Mouse (Mus musculus): ENCODE data around the gene Ccdc114. TPM values are rescaled to one million over a fixed set of nuclear protein-coding genes. Genes with fewer than 3 reads are reported as not detected.
A peak's percentile ranks its signal among the peaks of the same experiment; 100 is the strongest.
"Not testable (repeated sequence)": the region's sequence is repeated elsewhere in the genome, so short reads cannot be mapped to it uniquely, and the experiment has no call there.

The Ccdc114 gene
- 1 to 10 TPM; 1.9 to 2.4 TPM for total RNA-seq (2021)

DNA sequence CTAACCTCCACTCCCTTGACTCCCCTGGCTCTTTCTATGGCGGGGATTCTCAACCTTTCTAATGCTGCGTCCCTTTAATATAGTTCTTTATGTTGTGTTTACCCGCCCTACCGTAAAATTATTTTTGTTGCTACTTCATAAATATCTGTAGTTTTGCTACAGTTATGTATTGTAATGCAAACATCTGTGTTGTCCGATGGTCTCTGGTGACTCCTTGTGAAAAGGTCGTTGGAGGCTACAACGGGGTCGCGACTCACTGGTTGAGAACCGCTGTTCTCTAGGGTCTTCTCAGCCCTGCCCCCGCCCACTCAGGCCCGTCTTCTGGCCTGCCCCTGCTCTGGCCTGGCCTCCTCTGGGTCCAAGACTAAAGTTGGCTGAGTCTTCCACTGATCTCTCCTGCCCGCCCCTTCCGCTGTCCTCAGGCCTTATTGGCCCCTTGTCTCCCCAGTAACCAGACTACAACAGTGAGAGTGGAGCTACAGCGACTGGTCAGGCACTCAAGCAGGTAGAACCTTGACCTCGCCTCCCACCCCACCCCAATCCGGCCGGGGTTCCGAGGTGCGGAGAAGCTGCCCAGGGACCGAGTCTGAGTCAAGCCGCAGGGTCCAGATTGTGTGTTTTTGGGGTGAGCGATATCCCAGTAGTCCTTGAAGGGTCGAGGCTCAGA, at the start of gene Ccdc114:
Gene Ccdc114 (plus strand): TSS at position 311 of the 667 bp plus-strand sequence.
- intact Hi-C loops (cut with DNase I) = no loop called here
- peak; percentile 50 for DNase-seq

DNA sequence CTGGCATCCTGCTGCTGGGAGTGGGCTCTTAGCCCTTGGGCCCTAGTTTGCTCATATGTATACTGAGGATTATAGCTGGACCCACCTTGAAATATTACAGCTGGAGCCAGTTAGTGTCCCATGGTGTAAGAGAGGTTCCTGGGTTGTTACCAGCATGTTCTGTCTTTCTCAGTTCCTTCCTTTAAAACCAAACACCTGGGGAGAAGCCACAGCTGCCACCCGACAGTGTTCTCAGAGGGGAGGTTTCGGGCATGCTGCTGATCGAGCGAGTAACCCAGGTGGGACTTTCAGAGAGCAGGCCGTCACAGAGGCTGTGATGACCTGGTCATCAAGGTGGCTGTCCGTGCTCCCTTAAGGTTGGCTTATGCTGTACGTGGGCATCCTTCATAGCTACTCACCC, 47.0 kb upstream of the Ccdc114 start:
- no peak for DNase-seq
- intact Hi-C loops (cut with DNase I) = no loop called here

DNA sequence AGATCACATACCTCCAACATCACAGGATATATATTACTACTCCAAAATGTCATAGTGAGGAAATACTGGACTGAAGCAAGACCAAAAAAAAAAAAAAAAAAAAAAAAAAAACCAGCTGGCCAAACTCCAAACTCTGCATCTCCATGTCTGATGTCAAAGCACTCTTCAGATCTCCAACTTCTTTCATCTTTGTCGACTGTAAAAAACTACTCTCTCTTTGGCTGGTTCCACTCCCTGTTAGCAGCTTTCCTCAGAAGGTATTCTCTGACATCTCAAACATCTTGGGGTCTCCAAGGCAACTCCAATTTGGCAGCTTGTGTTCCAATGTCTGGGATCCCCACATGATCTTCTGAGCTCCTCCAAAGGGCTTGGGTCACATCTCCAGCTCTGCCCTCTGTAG, 45.6 kb upstream of the Ccdc114 start, which contains the start of gene Grin2d:
Gene Grin2d (minus strand): TSS at position 101 of the 400 bp plus-strand sequence.
- intact Hi-C loops (cut with DNase I); DNase-seq: not testable (repeated sequence)

DNA sequence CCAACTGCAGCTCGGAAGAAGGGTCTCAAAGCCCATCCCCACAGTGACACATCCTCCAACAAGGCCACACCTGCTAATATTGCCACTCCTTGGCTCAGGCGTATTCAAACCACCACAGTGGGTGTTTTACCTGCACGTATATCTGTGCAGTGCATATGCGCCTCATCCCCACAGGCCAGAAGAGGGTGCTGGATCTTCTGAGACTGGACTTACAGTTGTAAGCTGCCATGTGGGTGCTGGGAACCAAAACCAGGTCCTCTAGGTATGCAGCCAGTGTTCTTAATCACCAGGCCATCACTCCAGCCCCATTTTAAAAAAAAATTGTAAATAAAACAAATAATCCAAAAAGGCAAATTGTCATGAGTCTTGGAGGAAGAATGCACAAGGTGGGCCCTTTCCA, 43.3 kb upstream of the Ccdc114 start:
- intact Hi-C loops (cut with DNase I) = no loop called here
- DNase-seq = no peak

DNA sequence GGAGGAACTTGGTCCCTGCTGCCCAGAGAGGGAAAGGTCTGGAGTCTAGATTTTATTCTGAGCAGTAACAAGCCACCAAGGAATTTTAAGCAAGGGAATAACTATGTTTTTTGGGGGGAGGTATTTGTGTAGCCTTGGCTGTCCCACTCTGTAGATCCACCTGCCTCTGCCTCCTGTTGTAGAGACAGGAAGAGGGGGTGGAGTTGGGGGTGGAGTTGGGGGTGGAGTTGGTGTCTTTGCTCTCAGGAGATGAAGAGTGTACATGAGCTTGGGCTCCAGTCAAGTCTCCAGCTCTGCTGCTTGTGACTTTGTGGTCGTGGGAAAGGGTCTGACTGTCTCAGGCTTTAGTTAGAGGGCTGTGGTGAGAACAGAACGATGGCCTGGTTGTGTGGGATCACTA, 42.9 kb upstream of the Ccdc114 start:
- intact Hi-C loops (cut with DNase I) = no loop called here
- no peak for DNase-seq

DNA sequence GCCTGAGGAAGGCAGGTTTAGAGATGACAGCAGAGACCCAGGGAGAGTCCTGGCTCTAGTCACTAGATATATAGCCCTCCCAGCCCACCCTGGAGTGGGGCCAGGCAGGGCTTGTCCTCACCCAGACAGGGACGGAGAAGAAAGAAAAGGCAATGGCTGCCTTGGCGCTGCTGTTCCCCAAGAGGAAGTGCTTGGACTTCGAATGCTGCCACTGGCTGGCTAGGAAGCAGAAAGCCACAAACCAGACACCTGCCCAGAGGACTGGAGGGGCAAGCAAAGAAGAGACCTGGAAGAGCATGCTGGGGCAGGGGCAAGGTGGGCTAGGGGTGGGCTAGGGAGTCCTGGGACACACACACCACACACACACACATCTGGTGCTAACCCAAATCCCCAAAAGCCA, 36.6 kb upstream of the Ccdc114 start:
- intact Hi-C loops (cut with DNase I) = no loop called here
- no peak for DNase-seq

DNA sequence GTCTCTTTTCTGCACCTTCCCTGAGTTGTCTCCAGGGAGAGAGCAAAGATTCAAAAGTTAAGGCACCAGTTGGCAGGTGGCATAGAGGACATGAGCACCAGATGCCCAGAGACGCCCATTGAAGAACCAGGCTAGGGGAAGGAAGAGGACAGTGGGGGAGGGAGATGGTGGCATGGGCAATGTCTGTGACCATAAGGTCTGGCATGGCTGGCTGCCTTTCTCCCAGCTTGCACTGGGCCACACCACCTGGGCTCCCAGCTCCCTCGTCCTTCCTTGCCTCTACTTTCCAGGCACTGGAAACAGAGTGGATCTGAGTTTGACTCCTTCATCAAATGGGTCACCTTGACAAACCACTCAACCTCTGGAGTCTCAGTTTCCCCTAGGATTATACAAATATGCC, 31.2 kb upstream of the Ccdc114 start:
- intact Hi-C loops (cut with DNase I) = no loop called here
- peak; percentile 33 for DNase-seq

DNA sequence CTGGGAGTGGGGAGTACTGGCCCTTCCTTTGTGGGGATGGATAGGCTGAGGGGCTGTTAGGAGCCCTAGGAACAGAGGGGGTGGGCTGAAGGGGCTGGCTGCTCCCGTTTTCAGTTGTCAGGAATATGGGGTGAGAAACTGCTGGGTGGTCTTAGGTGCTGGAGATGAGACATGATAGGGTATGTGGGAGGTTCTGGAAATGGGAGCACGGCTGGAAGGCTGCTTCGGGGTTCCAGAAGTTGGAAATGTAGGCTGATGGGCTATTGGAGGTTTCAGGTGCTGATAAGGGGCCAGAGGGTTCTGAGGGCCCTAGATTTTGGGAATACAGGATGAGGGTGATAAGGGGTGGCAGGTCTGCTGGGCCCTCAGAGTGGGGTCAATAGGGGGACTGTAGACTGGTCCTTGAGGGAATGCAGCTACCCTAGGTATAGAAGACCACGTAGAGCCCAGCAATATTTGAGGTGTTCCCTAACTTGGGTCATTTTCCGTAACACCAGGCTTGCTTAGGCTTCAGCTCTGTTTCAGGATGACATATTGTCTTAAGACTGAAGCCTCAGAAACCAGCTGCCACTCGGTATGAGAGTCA, 27.8 kb upstream of the Ccdc114 start:
- DNase-seq = no peak
- intact Hi-C loops (cut with DNase I) = no loop called here

DNA sequence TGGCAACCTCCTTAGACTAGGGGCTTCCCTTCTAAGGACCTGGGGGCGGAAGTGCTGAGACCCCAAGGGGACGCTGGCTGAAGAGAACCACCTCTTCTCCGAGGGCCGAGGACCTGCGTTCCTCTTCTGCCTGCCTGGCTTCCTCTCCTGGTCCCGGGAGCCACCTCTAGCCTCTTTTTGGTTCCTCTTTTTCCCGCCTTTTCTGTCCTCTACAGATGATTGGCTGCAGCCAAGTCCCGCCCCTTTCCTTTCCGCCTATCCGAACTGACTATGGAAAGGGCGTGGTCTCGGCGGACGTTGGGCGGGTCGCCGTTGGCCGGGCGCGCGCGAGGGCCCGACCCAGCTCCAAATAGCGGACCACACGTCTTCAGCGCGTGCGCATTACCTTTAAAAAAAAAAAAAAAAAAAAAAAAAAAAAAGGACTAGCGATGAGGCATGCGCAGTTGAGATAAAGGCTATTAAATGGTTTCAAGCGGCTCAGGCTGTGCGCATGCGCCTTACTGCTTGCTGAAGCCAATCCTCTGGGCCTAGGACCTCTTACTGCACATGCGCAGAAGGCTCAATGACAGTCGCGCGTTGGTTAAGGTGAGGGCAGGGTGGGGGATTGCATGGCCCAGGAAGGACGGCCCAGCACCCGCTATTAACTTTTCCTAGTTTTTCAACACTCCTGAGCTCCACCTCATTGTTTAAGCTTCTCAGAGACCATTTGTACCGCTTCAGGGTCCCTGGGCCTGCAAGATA, 27.2 kb upstream of the Ccdc114 start, which contains the start of the genes Syngr4 and Tmem143:
Gene Syngr4 (minus strand): TSS at position 198 of the 741 bp plus-strand sequence.
Gene Tmem143 (plus strand): TSS at position 425 of the 741 bp plus-strand sequence.
- intact Hi-C loops (cut with DNase I) = no loop called here
- peak; percentile 98 for DNase-seq

DNA sequence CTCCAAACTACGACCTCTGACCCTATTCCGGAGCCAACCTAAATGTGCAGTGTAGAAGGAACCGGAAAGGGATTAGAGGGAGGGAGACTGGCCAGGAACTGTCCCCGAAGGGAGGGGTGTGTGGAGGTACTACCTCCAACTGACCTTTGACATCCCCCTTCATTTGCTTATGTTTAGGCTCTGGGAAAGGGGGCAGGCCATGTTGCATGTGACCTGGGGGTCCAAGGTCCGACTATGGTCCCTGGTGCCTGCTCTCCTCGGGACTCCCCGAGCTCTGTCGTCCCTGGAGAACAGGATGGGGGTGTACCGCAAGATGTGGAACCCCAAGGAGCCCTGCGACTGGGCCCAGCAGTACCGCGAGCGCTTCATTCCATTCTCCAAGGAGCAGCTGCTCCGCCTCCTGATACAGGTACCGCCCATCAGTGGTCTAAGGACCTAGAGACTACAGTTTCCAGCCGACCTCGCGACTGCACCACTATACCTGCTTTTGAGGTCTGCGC, 26.6 kb upstream of the Ccdc114 start:
- peak; percentile 38 for DNase-seq
- intact Hi-C loops (cut with DNase I) = no loop called here

DNA sequence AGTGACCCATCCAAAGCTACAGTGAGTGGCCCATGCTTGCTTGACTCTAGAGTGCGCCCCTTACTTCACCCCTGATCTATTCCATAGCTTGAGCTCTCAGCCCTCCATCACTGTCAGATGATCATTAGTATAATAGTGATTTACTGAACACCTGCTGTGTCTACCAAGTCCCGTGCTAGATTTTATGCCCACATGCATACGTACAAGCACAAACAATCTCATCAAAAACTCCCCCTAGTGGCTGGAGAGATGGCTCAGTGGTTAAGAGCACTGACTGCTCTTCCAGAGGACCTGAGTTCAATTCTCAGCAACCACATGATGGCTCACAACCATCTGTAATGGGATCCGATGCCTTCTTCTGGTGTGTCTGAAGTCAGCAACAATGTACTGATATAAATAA, 25.7 kb upstream of the Ccdc114 start:
- intact Hi-C loops (cut with DNase I); DNase-seq: not testable (repeated sequence)

DNA sequence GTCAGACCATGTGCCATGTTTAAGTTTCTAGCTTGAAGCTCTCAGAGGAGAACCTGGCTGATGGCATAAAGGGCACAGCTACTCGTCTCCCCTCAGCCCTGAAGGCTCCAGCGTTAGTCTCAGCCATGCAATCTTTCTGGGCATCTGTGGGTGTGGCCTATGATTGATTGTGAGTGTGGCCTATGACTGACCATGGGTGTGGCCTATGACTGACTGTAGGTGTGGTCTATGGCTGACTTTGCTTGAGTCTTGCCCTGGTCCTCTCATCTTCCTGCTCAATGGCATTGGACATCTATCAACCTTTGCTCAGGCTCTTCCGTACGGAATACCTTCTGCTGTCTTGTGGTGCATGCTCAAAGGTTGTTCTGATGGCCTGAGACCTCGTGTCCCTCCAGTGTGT, 22.3 kb upstream of the Ccdc114 start:
- DNase-seq = no peak
- intact Hi-C loops (cut with DNase I) = no loop called here

DNA sequence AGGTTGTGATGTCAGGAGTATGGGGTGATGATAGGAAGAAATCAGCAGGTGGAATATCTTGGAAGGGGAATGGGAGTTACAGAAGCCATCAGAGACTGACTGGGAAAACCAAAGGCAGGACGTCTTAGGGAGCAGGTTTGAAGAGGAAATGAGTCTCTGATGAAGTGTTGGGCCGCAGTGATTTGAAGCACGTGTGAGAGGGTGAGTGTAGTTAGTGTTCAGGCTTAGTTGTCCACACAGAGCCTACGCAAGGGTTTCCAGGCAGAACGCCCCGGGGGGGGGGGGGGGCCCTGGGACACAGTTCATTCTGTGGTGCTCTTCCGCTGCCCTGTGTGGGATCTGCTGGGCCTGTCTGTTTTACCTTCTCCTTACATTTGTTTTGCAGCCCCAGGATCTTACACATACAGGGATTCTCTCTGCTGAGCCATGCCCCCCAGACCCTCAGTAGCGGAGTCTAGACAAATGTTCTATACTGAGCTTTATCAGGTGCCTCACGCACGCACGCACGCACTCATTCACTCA, 21.3 kb upstream of the Ccdc114 start:
- intact Hi-C loops (cut with DNase I) = no loop called here
- DNase-seq = no peak

DNA sequence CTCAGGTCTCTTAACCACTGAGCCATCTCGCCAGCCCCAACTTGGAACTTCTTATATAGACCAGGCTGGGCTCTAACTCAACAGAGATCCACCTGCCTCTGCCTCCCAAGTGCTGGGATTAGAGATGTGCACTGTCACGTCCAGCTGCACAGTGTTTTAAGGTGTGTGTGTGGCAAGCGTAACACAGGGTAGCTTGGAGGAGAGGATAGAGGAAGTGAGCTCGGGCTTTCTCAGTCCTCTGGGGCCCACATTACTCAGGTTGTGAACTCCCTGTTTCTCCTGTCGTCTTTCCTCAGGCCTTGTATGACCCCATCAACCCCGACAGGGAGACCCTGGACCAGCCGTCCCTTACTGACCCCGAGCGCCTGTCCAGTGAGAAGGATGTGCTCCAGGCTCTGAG, 17.2 kb upstream of the Ccdc114 start:
- intact Hi-C loops (cut with DNase I) = no loop called here
- DNase-seq = no peak

DNA sequence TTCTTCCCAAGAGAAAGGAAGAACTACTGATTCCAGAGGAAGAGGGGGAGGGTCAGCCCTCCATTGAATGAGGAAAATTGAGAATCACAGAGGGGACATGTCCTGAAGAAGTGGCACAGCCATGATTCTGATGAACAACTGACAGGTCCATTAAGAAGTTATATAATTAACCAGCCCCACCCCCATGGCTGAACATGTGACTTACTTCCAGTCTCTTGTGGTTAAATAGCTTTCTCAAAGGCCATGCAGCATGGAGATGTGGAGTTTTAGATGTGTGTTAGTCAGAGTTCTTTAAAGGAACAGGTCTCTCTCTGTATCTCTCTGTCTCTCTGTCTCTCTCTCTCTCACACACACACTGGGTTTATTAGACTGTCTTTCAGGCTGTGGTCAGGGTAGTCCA, 15.5 kb upstream of the Ccdc114 start:
- intact Hi-C loops (cut with DNase I) = no loop called here
- DNase-seq = no peak

DNA sequence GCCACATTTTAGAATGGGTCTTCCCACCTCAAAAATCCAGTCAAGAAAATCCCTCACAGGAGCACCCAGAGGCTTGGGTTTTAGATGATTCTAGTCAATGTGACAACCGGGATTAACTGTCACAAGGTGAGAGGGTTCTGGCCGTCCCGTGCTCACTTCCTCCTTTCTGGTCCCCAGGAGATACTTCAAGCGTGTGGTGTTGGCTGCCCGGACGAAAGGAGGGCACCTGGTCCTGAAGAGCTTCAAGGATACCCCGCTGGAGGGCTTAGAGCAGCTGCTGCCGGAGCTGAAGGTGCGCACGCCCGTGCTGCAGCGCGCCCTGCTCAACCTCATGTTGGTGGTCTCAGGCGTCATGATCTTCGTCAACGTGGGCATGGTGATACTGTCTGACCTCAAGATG, 14.7 kb upstream of the Ccdc114 start:
- intact Hi-C loops (cut with DNase I) = no loop called here
- DNase-seq = no peak

DNA sequence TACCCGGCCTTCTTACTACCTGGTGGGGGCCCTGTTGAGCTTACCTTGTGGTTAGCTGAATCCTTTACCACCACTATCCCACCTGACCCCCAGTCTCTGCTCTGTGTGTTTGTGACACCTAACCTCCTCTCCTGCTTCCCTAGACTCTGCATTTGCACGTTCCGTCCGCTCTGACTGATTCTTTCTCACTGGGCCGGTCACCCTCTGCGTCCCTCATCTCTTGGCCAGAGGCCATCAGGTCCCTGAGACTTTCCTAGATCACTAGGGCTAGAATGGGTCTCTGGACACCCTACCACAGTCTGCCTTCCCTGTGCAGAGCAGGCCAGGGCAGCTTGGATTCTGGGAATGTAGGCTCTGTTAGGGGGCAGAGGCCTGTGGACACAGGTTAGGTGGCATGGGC, 9.8 kb upstream of the Ccdc114 start:
- DNase-seq = no peak
- intact Hi-C loops (cut with DNase I) = no loop called here

DNA sequence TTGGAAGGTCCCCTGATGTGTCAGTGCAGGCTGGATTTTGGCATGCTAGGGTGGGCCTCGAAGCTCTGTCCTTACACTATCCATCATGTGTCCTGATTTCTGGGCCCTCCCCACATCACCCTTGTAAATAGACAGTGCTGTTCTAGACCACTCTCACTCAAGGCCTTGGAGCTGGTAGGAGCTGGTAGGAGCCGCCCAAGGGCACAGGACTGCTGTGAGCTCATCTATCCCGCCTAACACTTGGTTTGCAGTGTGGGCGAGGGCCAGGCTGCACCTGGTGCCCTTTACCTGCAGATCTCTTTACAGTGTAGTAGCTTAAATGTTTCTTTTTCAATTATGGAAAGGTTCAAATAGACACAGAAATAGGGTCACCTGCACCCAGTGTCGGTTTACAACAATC, 8.9 kb upstream of the Ccdc114 start:
- intact Hi-C loops (cut with DNase I) = no loop called here
- DNase-seq = no peak

DNA sequence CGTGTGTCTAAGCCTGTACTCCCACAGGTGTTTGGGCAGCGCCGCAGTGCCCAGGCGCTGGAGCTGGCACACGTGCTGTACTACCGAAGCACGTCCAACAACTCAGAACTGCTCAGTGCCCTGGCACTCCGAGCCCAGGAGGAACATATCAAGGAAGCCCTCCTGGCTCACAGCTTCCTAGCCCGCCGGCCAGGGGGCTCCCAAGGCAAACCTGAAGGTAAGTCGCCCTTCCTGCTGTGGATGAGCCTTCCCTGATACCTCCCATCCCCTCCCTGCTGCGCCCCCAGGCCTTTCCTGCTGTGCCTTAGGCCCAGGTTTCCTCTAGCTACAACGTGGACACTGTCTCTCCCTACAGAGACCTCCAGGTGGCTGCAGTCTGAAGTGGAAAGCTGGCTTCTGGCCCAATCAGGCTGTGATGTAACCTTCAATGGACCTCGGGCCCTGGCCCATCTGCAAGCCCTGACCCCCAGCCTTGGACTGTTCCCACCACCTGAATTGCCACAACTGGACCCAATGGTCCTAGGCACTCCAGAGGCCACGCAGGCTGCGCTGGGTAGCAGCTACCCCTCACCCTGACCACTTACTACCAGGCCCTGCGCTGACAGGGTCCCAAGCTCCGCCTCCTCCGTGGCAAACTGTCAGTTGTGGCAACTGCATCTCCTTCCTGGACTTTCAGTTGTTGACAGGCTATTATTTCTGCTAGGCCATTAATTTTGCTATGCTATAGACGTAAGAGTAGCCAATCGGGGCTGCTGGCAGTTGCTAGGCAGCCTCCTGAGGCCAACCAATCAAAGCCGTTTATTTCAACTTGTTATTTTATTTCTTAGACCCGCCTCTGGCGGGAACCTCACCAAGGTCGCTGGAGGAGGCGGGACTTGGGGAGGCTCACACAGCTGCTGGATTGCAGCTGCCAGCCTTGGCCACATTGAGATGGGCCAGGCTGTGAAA, 7.5 kb upstream of the Ccdc114 start:
- intact Hi-C loops (cut with DNase I) = no loop called here
- DNase-seq = peak; percentile 82

DNA sequence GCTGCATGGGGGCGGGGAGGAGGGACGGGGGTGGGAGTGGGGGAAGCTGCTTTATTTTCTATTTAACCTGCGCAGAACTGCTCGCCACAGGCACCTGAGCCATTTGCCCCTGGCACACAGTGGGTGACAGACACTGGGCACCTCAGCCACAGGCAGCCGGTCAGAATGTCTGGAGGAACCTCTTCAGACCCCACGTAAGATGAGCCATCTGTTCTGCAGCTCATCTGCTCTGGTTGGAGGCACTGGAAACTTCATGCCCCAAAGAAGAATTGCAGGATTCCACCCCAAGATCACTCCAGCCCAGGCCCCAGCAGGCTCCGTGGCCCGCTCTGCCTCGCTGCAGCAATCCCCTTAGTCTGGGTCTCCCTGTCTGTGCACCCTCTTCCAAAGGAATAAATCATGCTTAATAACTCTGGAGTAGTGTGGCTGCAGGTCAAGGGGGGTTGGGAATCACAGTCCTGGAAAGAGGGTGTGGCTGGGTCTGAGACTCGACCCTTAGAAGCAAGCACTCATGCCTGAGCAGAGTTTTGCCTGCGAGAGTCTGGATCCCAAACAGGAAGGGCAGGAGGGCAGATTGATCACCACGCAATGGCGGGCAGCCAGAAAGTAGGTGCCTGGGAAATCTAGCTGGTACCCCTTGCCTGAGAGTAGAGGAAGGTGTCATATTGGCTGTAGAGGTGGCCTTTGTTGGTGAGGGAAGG, 6.7 kb upstream of the Ccdc114 start:
- intact Hi-C loops (cut with DNase I) = no loop called here
- DNase-seq = no peak
